Mouse (Mus musculus) cortical plate, adult 2 months (tissue): Measurements from ENCODE around the gene Slfn9.

Experiments used
- CTCF ChIP-seq: fragments of 200-500 bp; IDR thresholded peaks from 2 replicates; pipeline ENCODE4 v1.5.1; 2011; ENCODE audit warnings: mild to moderate bottlenecking, control low read depth, low read length; ENCODE audit not compliant: insufficient read depth; ENCODE audit errors: extremely low read depth
- POLR2A ChIP-seq: fragments of 200-500 bp; IDR thresholded peaks from 2 replicates; pipeline ENCODE4 v1.6.1; 2011; ENCODE audit warnings: mild to moderate bottlenecking, low read length, control low read depth; ENCODE audit not compliant: insufficient read depth; ENCODE audit errors: extremely low read depth

DNA sequence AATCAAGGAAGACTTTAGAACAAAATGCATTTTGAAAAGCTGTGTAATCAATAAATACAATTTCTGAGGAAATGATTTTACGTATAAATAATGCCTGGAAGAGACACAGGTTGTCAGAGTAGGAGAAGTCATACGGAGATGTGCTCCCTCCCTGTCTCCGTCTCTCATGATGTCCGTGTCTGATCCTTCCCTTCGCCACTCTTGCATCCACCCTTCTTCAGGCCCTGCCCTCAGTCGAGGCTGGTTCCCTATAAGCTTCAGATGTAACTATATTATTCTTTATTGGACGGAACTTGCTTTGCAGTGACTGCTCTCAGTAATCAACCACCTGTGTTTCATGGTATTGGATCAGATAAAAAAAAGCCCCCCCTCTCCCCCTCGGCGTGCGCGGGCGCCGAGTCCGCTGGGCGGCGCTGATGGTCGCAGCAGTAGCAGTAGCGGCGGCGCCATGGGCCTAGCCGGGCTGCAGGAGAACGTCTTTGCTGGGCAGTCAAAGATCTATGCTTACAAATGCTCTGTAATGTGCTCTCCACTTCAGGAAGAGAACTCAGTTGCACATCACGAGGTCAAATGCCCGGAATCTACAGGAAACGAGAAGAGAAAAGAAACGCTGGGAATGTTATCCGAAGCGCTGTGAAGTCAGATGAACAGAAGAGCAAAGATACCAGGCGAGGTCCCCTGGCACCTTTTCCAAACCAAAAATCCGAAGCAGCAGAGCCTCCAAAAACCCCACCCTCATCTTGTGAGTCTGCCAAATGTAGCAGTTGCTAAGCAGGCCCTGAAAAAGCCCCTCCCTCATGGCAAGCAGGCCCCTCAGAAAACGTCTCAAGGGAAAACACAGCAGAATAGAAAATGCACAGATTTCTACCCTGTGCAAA is 20.7 kb downstream of the Slfn9 start:
- TF ChIP-seq CTCF (0 out of 2 replicates have a peak, but pooled peaks have one; percentile 10), POLR2A (no peak)
